Mouse (Mus musculus): Measurements from ENCODE around the gene 9930021J03Rik.

The 9930021J03Rik gene

GRCm38 (mm10) chr19:29683844-29684540 lies 121.8 kb downstream of the 9930021J03Rik start:
- peak; percentile 80 for DNase-seq

DNA sequence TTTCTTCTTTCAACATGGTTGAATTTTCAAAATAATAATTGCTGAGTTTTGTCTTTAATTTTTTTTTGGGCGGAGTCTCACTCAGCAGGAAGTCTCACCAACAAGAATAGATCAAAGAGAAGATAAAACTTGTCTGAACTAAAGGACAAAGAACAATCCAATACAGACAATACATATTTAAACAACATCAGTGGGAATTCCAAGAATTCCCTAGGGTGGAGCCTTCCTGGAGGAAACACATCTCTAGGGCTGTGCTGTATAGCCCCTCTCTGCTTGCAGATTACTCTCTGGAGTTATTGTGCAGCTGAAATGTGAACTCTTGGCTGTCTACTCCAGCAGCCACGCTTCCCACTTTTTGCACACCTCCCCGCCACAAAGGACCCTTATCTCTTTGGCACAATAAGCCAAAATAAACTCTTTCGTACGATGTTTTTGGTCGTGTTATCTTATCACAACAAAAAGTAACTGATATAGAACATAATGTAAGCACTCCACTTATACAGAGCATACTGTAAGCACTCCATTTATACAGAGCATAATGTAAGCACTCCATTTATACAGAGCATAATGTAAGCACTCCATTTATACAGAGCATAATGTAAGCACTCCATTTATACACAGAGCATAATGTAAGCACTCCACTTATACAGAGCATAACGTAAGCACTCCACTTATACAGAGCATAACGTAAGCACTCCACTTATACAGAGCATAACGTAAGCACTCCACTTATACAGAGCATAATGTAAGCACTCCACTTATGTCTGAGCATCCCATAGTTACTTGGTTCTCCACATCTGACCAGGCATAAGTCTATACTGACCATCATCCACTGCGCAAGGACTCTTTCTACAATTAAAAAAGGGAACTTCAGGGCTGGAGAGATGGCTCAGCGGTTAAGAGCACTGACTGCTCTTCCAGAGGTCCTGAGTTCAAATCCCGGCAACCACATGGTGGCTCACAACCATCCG lies 125.3 kb downstream of the 9930021J03Rik start:
- no peak for DNase-seq

DNA sequence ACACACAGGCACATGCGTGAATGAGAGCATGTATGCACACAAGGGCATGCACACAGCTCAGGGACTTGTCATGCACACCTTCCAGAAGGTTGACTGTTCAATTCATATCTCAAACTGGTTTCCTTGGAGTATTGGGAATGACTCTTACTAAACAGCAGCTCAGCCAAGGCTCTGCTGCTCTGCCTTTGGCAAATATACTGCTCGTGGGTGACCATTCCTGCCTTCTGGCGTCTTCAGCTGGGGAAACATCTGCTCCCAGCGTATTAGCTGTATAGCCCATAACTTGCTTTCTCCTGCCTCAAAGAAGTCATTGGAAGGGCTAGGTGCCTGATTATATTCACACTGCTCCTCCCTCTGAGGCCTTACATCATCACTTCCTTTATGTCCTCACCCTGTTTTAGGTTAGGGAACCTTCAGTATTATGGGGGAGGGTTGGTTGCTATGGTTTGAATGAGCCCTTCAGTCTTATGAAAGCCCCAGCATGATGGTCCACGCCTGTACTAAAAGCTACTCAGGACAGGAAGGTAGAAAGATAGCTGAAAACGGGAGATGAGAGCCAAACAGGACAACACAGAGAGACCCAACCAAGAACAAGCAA lies 127.5 kb downstream of the 9930021J03Rik start:
- DNase-seq = no peak

DNA sequence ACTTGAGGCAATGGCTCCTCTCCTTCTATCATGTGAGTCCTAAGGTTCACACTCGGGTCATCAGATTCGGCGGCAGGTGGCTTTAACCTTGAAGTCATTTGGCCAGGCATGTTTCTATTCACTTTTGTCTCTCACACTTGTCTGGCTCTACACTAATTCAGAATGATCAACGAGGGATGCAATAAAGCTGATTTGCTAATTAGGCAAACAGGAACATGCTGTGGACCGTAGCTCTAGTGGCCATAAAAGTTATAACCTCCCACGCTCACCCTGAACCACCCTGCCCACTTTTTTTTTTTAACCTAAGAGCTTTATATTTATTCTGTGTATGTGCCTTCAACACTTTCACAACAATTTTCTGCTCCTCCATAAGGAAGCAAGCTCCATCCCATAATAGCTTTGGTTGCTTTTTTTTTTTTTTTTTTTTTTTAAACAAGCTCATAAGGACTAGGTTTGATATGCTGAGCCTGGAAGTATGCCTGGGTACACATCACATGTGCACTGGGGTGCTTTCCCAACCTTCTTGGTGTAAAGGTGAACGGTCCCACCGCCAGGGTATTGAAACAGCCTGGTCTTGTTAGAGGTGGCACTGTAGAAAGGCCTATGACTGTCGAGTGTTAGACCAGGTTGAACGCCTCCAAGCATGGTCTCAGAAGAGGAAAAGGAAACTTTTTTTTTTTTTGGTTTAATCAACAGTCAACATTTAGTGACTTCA lies 129.2 kb downstream of the 9930021J03Rik start:
- no peak for DNase-seq

DNA sequence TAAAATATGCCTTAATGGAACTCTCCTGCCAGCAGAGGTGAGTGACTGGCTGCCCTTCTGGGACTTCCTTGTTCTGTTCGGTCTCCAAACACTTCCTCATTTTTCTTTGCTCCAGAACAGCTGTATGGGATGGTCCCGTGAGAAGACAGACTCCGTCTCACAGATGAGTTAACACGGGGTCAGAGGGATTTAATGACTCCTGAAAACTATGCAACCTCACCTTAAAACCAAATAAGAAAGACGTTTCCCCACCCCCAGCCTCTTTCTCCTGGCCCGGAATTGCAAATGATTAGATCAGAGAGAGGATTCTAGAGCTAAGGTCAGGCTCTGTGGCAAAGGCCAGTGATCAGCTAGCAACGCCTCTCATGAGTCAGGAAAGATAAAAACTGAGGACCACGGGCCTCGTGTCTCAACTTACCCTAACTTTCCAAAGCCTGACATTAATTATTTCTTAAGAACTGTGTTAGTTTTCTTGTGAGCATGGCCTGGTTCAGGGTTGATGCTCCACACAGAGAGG lies 130.2 kb downstream of the 9930021J03Rik start:
- DNase-seq = no peak

DNA sequence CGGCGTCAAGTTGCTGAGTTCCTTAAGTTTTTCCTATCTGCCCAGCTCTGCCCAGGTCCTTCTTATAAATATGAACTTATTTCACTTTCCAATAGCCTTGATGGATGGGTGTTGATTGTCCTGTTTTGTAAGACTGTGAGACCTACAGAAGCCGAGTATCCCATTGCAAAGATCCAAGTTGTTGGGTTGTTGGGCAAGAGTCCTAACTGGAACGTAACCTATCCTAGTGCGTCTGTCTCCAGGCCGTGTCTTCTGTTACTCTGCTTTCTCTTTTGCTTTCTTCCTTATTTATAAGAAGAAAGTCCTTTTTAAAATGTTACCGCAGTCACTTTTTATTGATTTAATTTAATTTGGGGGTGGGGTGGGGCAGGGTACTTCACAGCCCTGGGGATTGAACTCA lies 130.8 kb downstream of the 9930021J03Rik start:
- DNase-seq = no peak

DNA sequence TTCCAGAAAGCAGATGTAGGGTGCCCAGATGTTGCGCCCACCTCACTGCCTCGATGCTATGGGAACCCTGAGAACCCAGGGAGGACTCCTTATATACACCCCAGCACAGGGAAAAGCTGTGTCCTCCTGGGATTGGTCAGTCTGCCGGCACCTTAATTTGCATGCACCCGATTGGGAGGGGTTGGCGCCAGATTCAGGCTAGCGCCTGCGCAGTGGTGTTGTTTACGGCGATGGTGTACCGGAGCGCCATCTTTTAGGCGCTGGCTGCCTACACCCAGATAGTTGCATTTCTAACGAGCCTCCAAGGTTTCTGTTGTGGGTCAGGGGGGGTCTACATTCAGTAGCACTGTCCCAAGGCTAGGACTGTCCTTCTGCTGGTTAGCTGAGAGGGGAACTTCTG lies 133.1 kb downstream of the 9930021J03Rik start:
- no peak for DNase-seq

GRCm38 (mm10) chr19:29671160-29671559 lies 134.6 kb downstream of the 9930021J03Rik start:
- no peak for DNase-seq

GRCm38 (mm10) chr19:29670247-29670646 lies 135.5 kb downstream of the 9930021J03Rik start:
- no peak for DNase-seq

GRCm38 (mm10) chr19:29668135-29668534 lies 137.7 kb downstream of the 9930021J03Rik start:
- no peak for DNase-seq

- no peak for DNase-seq
Measured at GRCm38 (mm10) chr19:29666965-29667594, 138.7 kb downstream of the 9930021J03Rik start.

DNA sequence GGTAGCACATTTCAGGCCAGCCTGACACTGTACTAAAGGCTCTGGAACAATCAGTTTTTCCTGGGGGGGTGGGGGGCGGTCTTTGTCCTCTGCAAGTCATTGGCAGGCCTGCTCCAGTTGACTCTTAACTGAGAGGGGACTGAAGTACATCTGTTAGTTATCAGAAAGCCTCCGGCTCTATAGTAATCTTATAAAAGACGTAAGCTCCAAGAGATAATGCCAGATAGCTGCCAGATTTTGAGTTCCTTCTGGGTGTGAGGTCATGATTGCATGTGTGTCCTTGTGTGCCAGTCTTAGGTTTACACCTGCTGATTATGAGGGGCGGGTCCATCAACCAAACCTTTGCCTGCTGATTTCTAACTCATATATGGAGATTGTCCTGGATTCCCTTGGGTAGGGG lies 139.6 kb downstream of the 9930021J03Rik start:
- DNase-seq = no peak

DNA sequence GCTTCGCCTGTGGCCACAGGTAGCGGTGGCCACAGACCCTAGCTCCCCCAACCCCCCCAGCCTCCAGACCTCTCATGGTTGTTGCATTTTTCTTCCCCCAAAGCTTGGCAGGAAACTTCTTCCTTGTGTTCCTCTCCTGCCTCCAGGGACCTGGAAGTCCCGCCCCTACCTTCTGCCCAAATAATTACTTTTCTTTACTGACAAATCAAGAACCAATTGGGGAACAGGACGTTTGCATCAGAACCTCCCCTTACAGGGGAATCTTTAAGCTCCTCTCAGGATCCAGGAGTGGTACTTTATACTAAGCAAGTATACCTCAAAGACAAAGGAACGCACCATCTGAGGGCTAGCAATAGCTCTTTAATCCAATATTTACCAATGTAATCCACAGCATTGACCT lies 140.9 kb downstream of the 9930021J03Rik start:
- DNase-seq = no peak

Data from right cerebral cortex, adult 18-20 months (tissue).